Mouse (Mus musculus): Measurements from ENCODE around the gene Rab6a. TPM values are rescaled to one million over a fixed set of nuclear protein-coding genes. Genes with fewer than 3 reads are reported as not detected.
A peak's percentile ranks its signal among the peaks of the same experiment; 100 is the strongest.

The Rab6a gene
- total and polyA plus RNA-seq, 2 experiments from 2014 or later: 241 to 336 TPM

- H3K27ac ChIP-seq: no peak overlapping the region
- 89% methylated on average over 4 of the region's 4 CpGs for WGBS
- H3K4me2 ChIP-seq (ENCODE audit: low read depth, low read length): no peak overlapping the region
- no peak for ATAC-seq
- H3K4me1 ChIP-seq (ENCODE audit: insufficient read depth, low read length): no peaks in the 10 kb centered on the region
- H3K4me3 ChIP-seq (ENCODE audit: low read length): no peak overlapping the region
- no peak overlapping the region for H3K9ac ChIP-seq (replicated peaks; ENCODE audit: low read length)
- no peaks in the 10 kb centered on the region for H3K27me3 ChIP-seq (ENCODE audit: insufficient read depth, low read length)
- no peaks in the 10 kb centered on the region for H3K36me3 ChIP-seq (ENCODE audit: insufficient read depth, low read length)
- TF ChIP-seq CTCF (IDR thresholded peaks at IDR 0.05; ENCODE audit: low read depth): no peak
- no peak for DNase-seq (ENCODE audit: low spot score)
- no peaks in the 10 kb centered on the region for H3K9me3 ChIP-seq (ENCODE audit: low read length)
Measured at GRCm38 (mm10) chr7:100616121-100616857, 9.1 kb downstream of the Rab6a start.

DNA sequence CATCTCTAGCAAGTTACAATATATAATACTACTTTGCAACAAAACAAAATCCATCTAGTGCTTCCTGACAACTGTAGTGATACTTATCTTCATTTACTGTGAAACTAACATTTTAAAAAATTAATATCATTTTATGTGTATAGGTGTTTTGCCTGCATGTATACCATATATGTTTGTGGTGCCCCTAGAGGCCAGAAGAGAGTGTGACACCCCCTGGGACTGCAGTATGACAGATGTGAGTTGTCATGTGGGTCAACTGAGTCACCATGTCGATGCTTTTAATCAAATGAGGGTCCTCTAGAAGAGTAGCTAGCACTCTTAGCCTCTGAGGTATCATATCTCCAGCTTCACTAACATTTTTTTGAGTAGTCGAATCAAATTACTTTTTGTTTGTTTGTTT lies 15.1 kb downstream of the Rab6a start:
- peak; percentile 34 for TF ChIP-seq CTCF (IDR thresholded peaks at IDR 0.05; ENCODE audit: low read depth)
- Histone ChIP-seq H3K4me1 (ENCODE audit: insufficient read depth, low read length) (no peaks in the 10 kb centered on the region), H3K4me2 (ENCODE audit: low read depth, low read length) (no peak overlapping the region), H3K27me3 (ENCODE audit: insufficient read depth, low read length) (no peaks in the 10 kb centered on the region), H3K4me3 (ENCODE audit: low read length) (no peak overlapping the region), H3K27ac (no peak overlapping the region), H3K9ac (replicated peaks; ENCODE audit: low read length) (no peak overlapping the region), H3K9me3 (ENCODE audit: low read length) (no peaks in the 10 kb centered on the region), H3K36me3 (ENCODE audit: insufficient read depth, low read length) (no peaks in the 10 kb centered on the region)
- ATAC-seq (no peak), DNase-seq (ENCODE audit: low spot score) (no peak)
- WGBS: 89% methylated on average over 2 of the region's 2 CpGs

- Histone ChIP-seq H3K9ac (replicated peaks; ENCODE audit: low read length) (no peak overlapping the region), H3K27me3 (ENCODE audit: insufficient read depth, low read length) (no peaks in the 10 kb centered on the region), H3K4me2 (ENCODE audit: low read depth, low read length) (no peak overlapping the region), H3K27ac (no peak overlapping the region), H3K36me3 (ENCODE audit: insufficient read depth, low read length) (peaks cover 3% of the 10 kb centered on the region; the same call in 1 of the 2 replicates), H3K9me3 (ENCODE audit: low read length) (no peaks in the 10 kb centered on the region), H3K4me1 (ENCODE audit: insufficient read depth, low read length) (no peaks in the 10 kb centered on the region), H3K4me3 (ENCODE audit: low read length) (no peak overlapping the region)
- ATAC-seq: no peak
- WGBS: 58% methylated on average over 3 of the region's 3 CpGs
- DNase-seq (ENCODE audit: low spot score): no peak
- TF ChIP-seq CTCF (IDR thresholded peaks at IDR 0.05; ENCODE audit: low read depth): no peak
Measured at GRCm38 (mm10) chr7:100624538-100624937, 17.3 kb downstream of the Rab6a start.

DNA sequence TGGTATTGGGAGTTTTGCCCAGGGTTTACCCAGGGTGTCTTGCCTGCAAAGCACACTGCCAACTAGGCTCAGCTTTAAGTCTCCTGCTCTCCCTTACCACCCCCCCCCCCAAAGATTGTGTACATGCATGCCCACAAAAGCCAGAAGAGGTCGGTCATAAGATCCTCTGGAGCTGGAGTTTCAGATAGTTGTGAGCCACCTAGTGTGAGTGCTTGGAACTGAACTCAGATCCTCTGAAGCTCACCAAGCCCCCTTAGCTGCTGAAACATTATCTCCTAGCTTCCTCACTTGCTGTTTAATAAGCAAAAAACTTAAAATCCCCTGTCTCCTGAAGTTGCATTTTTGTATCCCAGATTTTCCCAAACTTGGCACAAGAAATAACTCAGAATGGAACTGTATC lies 30.4 kb downstream of the Rab6a start:
- WGBS: 0% methylated on average over 1 of the region's 1 CpGs
- H3K4me2 ChIP-seq (ENCODE audit: low read depth, low read length): no peak overlapping the region
- H3K9me3 ChIP-seq (ENCODE audit: low read length): no peaks in the 10 kb centered on the region
- no peaks in the 10 kb centered on the region for H3K4me1 ChIP-seq (ENCODE audit: insufficient read depth, low read length)
- ATAC-seq (peak; percentile 72; the same call in 1 of the 2 replicates), DNase-seq (ENCODE audit: low spot score) (peak; percentile 74)
- H3K27me3 ChIP-seq (ENCODE audit: insufficient read depth, low read length): no peaks in the 10 kb centered on the region
- TF ChIP-seq CTCF (IDR thresholded peaks at IDR 0.05; ENCODE audit: low read depth): peak; percentile 70
- peaks cover 9% of the 10 kb centered on the region; the same call in 1 of the 2 replicates for H3K36me3 ChIP-seq (ENCODE audit: insufficient read depth, low read length)
- no peak overlapping the region for H3K9ac ChIP-seq (replicated peaks; ENCODE audit: low read length)
- H3K4me3 ChIP-seq (ENCODE audit: low read length): no peak overlapping the region
- no peak overlapping the region for H3K27ac ChIP-seq

DNA sequence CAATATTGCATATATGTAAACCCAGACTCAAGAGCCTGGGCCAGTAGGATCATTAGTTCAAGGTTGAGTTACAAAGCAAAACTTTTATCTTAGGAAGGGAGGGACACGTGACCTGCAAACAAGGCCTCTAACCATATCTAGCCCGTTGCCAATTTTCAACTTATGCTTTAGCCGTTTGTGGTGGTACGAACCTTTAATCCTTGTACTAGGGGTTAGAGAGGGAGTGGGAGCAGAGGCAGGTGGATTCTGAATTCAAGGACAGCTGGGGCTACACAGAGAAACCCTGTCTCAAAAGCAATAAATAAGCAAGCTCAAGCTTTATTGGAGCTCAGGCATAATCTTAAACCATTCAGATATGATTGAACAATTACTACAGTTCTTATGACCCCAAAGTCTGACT lies 35.2 kb downstream of the Rab6a start:
- H3K9ac ChIP-seq (replicated peaks; ENCODE audit: low read length): no peak overlapping the region
- no peak for TF ChIP-seq CTCF (IDR thresholded peaks at IDR 0.05; ENCODE audit: low read depth)
- DNase-seq (ENCODE audit: low spot score) (no peak), ATAC-seq (no peak)
- H3K27ac ChIP-seq: no peak overlapping the region
- no peak overlapping the region for H3K4me2 ChIP-seq (ENCODE audit: low read depth, low read length)
- peaks cover 5% of the 10 kb centered on the region for H3K36me3 ChIP-seq (ENCODE audit: insufficient read depth, low read length)
- H3K9me3 ChIP-seq (ENCODE audit: low read length): no peaks in the 10 kb centered on the region
- H3K4me3 ChIP-seq (ENCODE audit: low read length): no peak overlapping the region
- H3K27me3 ChIP-seq (ENCODE audit: insufficient read depth, low read length): no peaks in the 10 kb centered on the region
- H3K4me1 ChIP-seq (ENCODE audit: insufficient read depth, low read length): no peaks in the 10 kb centered on the region
- WGBS: 97% methylated on average over 4 of the region's 4 CpGs

DNA sequence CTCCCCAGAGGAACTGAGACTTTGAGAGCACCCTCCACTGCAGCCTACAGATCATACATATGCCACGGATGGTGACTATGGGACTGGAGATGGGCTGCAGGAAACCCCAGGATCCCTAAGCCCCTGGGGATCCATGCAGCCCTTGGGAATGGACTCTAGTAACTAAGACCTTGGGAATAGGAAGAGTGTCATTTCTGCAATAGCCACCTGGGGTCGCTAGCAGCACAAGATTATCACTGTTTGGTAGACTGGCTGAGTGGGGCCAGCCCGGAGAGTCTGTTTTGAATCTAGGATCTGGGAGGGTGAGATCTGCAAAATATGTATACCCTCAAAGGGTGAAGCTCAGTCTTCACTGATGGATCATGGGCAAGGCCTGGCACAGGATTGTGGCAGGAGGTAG lies 37.9 kb downstream of the Rab6a start:
- Histone ChIP-seq H3K9me3 (ENCODE audit: low read length) (no peaks in the 10 kb centered on the region), H3K4me1 (ENCODE audit: insufficient read depth, low read length) (no peaks in the 10 kb centered on the region), H3K9ac (replicated peaks; ENCODE audit: low read length) (no peak overlapping the region), H3K27me3 (ENCODE audit: insufficient read depth, low read length) (no peaks in the 10 kb centered on the region), H3K36me3 (ENCODE audit: insufficient read depth, low read length) (peaks cover 5% of the 10 kb centered on the region), H3K4me3 (ENCODE audit: low read length) (no peak overlapping the region), H3K27ac (no peak overlapping the region), H3K4me2 (ENCODE audit: low read depth, low read length) (no peak overlapping the region)
- DNase-seq (ENCODE audit: low spot score): peak; percentile 81
- peak; percentile 41; the same call in 1 of the 2 replicates for ATAC-seq
- TF ChIP-seq CTCF (IDR thresholded peaks at IDR 0.05; ENCODE audit: low read depth): peak; percentile 75
- 28% methylated on average over 3 of the region's 3 CpGs for WGBS

GRCm38 (mm10) chr7:100649095-100649494 lies 41.9 kb downstream of the Rab6a start:
- Histone ChIP-seq H3K36me3 (ENCODE audit: insufficient read depth, low read length) (no peaks in the 10 kb centered on the region), H3K4me2 (ENCODE audit: low read depth, low read length) (no peak overlapping the region), H3K4me1 (ENCODE audit: insufficient read depth, low read length) (0 out of 2 replicates have a peak, but pooled peaks cover 2% of the 10 kb centered on the region), H3K9me3 (ENCODE audit: low read length) (no peaks in the 10 kb centered on the region), H3K27me3 (ENCODE audit: insufficient read depth, low read length) (no peaks in the 10 kb centered on the region), H3K4me3 (ENCODE audit: low read length) (no peak overlapping the region), H3K9ac (replicated peaks; ENCODE audit: low read length) (no peak overlapping the region), H3K27ac (no peak overlapping the region)
- DNase-seq (ENCODE audit: low spot score): no peak
- 80% methylated on average over 4 of the region's 4 CpGs for WGBS
- no peak for ATAC-seq
- TF ChIP-seq CTCF (IDR thresholded peaks at IDR 0.05; ENCODE audit: low read depth): no peak

Measured in hindbrain, postnatal 0 days (tissue).